Mouse (Mus musculus) heart, embryonic 15.5 days (tissue): ENCODE measurements around the gene Fadd. TPM values are rescaled to one million over a fixed set of nuclear protein-coding genes. Genes with fewer than 3 reads are reported as not detected.

ENCODE experiments used
- ATAC-seq: fragments of 200-750 bp; cut with Nextera tagmentation; replicated peaks from 2 replicates; pipeline ENCODE4 v1.8.0; 2017; ENCODE audit warnings: low read depth, moderate TSS enrichment; ENCODE audit not compliant: insufficient number of reproducible peaks, insufficient read depth, low FRiP score
- H3K27ac ChIP-seq: fragments of 300-500 bp; sonication (generic); 2 replicates; pipeline ENCODE4 v1.5.1; 2015; ENCODE audit warnings: mild to moderate bottlenecking, inconsistent platforms
- H3K27me3 ChIP-seq: fragments of 300-500 bp; sonication (generic); 2 replicates; pipeline ENCODE4 v1.6.1; 2015; ENCODE audit warnings: inconsistent platforms
- H3K36me3 ChIP-seq: fragments of 300-500 bp; sonication (generic); 2 replicates; pipeline ENCODE4 v1.6.1; 2015; ENCODE audit warnings: mild to moderate bottlenecking, inconsistent platforms
- H3K4me1 ChIP-seq: fragments of 300-500 bp; sonication (generic); replicated peaks from 2 replicates; pipeline ENCODE4 v1.6.1; 2015; ENCODE audit warnings: inconsistent platforms
- H3K4me2 ChIP-seq: fragments of 300-500 bp; sonication (generic); 2 replicates; pipeline ENCODE4 v1.6.1; 2015; ENCODE audit warnings: inconsistent platforms, mild to moderate bottlenecking, moderate library complexity
- H3K4me3 ChIP-seq: fragments of 300-500 bp; sonication (generic); 2 replicates; pipeline ENCODE4 v1.5.1; 2015; ENCODE audit warnings: mild to moderate bottlenecking, inconsistent platforms
- H3K9ac ChIP-seq: fragments of 300-500 bp; sonication (generic); 2 replicates; pipeline ENCODE4 v1.6.1; 2015; ENCODE audit warnings: mild to moderate bottlenecking, inconsistent platforms
- H3K9me3 ChIP-seq: fragments of 300-500 bp; sonication (generic); replicated peaks from 2 replicates; pipeline ENCODE4 v1.6.1; 2016; ENCODE audit warnings: inconsistent platforms
- WGBS: fragments of 180-500 bp; shearing (Covaris S2); methylation state at CpG from one replicate; pipeline ENCODE4 v1.1.7; 2015; ENCODE audit warnings: mixed read lengths; 5-methylcytosine and 5-hydroxymethylcytosine counted together
- polyA plus RNA-seq: library from polyadenylated mRNA; unstranded; fragments of >200 nt; fragmentation: Nextera tagmentation; extraction: Ambion mirVana; gene quantifications from 2 replicates; pipeline ENCODE4 v1.2.1, GENCODE M21; 2015

The Fadd gene
- polyA plus RNA-seq, 1 experiment from 2014 or later: 11.0 TPM

GRCm38 (mm10) chr7:144550811-144551210 is 31.5 kb downstream of the Fadd start:
- no peak overlapping the region for H3K9ac ChIP-seq
- H3K4me3 ChIP-seq: no peak overlapping the region
- H3K36me3 ChIP-seq: peaks cover 28% of the 10 kb centered on the region
- no peaks in the 10 kb centered on the region for H3K9me3 ChIP-seq
- H3K4me2 ChIP-seq: no peak overlapping the region
- 45% methylated on average over 1 of the region's 1 CpGs for WGBS
- H3K4me1 ChIP-seq: peaks cover 25% of the 10 kb centered on the region
- no peak for ATAC-seq
- H3K27ac ChIP-seq: no peak overlapping the region
- no peaks in the 10 kb centered on the region for H3K27me3 ChIP-seq

- 93% methylated on average over 2 of the region's 2 CpGs for WGBS
- no peak overlapping the region for H3K9ac ChIP-seq
These were observed 32.2 kb downstream of the Fadd start for GRCm38 (mm10) chr7:144549904-144550566.

GRCm38 (mm10) chr7:144545231-144545630 is 37.0 kb downstream of the Fadd start:
- Histone ChIP-seq H3K27ac (peak overlapping the region; percentile 88), H3K4me1 (peaks cover 7% of the 10 kb centered on the region; the same call in 1 of the 2 replicates), H3K9ac (no peak overlapping the region), H3K4me2 (peak overlapping the region; percentile 13; the same call in 1 of the 2 replicates), H3K27me3 (no peaks in the 10 kb centered on the region), H3K9me3 (no peaks in the 10 kb centered on the region), H3K4me3 (no peak overlapping the region), H3K36me3 (peaks cover 12% of the 10 kb centered on the region)
- peak; percentile 80; the same call in 1 of the 2 replicates for ATAC-seq
- 43% methylated on average over 3 of the region's 3 CpGs for whole genome bisulfite sequencing

More at GRCm38 (mm10) chr7:144549904-144550566, 32.2 kb downstream of the Fadd start:
- H3K4me2 ChIP-seq: no peak overlapping the region
- H3K4me3 ChIP-seq: no peak overlapping the region
- H3K27ac ChIP-seq: no peak overlapping the region
- no peaks in the 10 kb centered on the region for H3K27me3 ChIP-seq
- ATAC-seq: no peak
- H3K36me3 ChIP-seq: peaks cover 28% of the 10 kb centered on the region
- H3K9me3 ChIP-seq: no peaks in the 10 kb centered on the region
- H3K4me1 ChIP-seq: peaks cover 30% of the 10 kb centered on the region

- no peaks in the 10 kb centered on the region for H3K27me3 ChIP-seq
- H3K9me3 ChIP-seq: no peaks in the 10 kb centered on the region
- no peak overlapping the region for H3K9ac ChIP-seq
- peaks cover 40% of the 10 kb centered on the region for H3K4me1 ChIP-seq
- H3K4me2 ChIP-seq: no peak overlapping the region
- H3K27ac ChIP-seq: no peak overlapping the region
- H3K4me3 ChIP-seq: no peak overlapping the region
- no peaks in the 10 kb centered on the region for H3K36me3 ChIP-seq
- 79% methylated on average over 5 of the region's 5 CpGs for WGBS
- no peak for ATAC-seq
These were observed 40.9 kb downstream of the Fadd start for GRCm38 (mm10) chr7:144541351-144541750.

GRCm38 (mm10) chr7:144539146-144539545 is 43.1 kb downstream of the Fadd start:
- peak overlapping the region; percentile 46; the same call in 1 of the 2 replicates for H3K27ac ChIP-seq
- WGBS: 51% methylated on average over 2 of the region's 2 CpGs
- H3K4me2 ChIP-seq: no peak overlapping the region
- peaks cover 45% of the 10 kb centered on the region for H3K4me1 ChIP-seq
- no peak overlapping the region for H3K9ac ChIP-seq
- H3K36me3 ChIP-seq: no peaks in the 10 kb centered on the region
- no peak for ATAC-seq
- H3K27me3 ChIP-seq: no peaks in the 10 kb centered on the region
- no peak overlapping the region for H3K4me3 ChIP-seq
- no peaks in the 10 kb centered on the region for H3K9me3 ChIP-seq

GRCm38 (mm10) chr7:144538030-144538644 is 44.1 kb downstream of the Fadd start:
- WGBS: 71% methylated on average over 4 of the region's 4 CpGs
- Histone ChIP-seq H3K4me2 (no peak overlapping the region), H3K9ac (no peak overlapping the region), H3K27me3 (no peaks in the 10 kb centered on the region), H3K36me3 (no peaks in the 10 kb centered on the region), H3K4me1 (peaks cover 45% of the 10 kb centered on the region), H3K27ac (peak overlapping the region; percentile 53), H3K9me3 (no peaks in the 10 kb centered on the region), H3K4me3 (no peak overlapping the region)
- no peak for ATAC-seq

GRCm38 (mm10) chr7:144536367-144536766 is 45.9 kb downstream of the Fadd start:
- H3K4me1 ChIP-seq: peaks cover 52% of the 10 kb centered on the region
- H3K9me3 ChIP-seq: no peaks in the 10 kb centered on the region
- no peaks in the 10 kb centered on the region for H3K36me3 ChIP-seq
- no peak overlapping the region for H3K9ac ChIP-seq
- no peak overlapping the region for H3K4me2 ChIP-seq
- WGBS: 75% methylated on average over 3 of the region's 3 CpGs
- H3K27me3 ChIP-seq: no peaks in the 10 kb centered on the region
- no peak overlapping the region for H3K4me3 ChIP-seq
- no peak for ATAC-seq
- H3K27ac ChIP-seq: no peak overlapping the region

- 49% methylated on average over 3 of the region's 3 CpGs for WGBS
These were observed 47.5 kb downstream of the Fadd start for GRCm38 (mm10) chr7:144534773-144535172.

GRCm38 (mm10) chr7:144531585-144532378 is 50.5 kb downstream of the Fadd start:
- WGBS: 61% methylated on average over 7 of the region's 7 CpGs
- ATAC-seq: no peak
- H3K9ac ChIP-seq: no peak overlapping the region
- no peak overlapping the region for H3K4me3 ChIP-seq
- no peaks in the 10 kb centered on the region for H3K27me3 ChIP-seq
- H3K36me3 ChIP-seq: no peaks in the 10 kb centered on the region
- H3K4me2 ChIP-seq: no peak overlapping the region
- H3K27ac ChIP-seq: no peak overlapping the region
- no peaks in the 10 kb centered on the region for H3K9me3 ChIP-seq
- H3K4me1 ChIP-seq: peaks cover 41% of the 10 kb centered on the region

More at GRCm38 (mm10) chr7:144534773-144535172, 47.5 kb downstream of the Fadd start:
- H3K4me1 ChIP-seq: peaks cover 57% of the 10 kb centered on the region
- no peaks in the 10 kb centered on the region for H3K27me3 ChIP-seq
- no peaks in the 10 kb centered on the region for H3K9me3 ChIP-seq
- no peak overlapping the region for H3K27ac ChIP-seq
- H3K4me3 ChIP-seq: no peak overlapping the region
- H3K36me3 ChIP-seq: no peaks in the 10 kb centered on the region
- no peak overlapping the region for H3K4me2 ChIP-seq
- no peak overlapping the region for H3K9ac ChIP-seq
- no peak for ATAC-seq

GRCm38 (mm10) chr7:144529851-144530250 is 52.4 kb downstream of the Fadd start:
- Histone ChIP-seq H3K9me3 (no peaks in the 10 kb centered on the region), H3K4me1 (peaks cover 31% of the 10 kb centered on the region), H3K4me3 (no peak overlapping the region), H3K27me3 (no peaks in the 10 kb centered on the region), H3K36me3 (no peaks in the 10 kb centered on the region), H3K9ac (no peak overlapping the region), H3K4me2 (no peak overlapping the region), H3K27ac (no peak overlapping the region)
- WGBS: 64% methylated on average over 3 of the region's 3 CpGs
- no peak for ATAC-seq

- ATAC-seq: no peak
- peaks cover 33% of the 10 kb centered on the region for H3K4me1 ChIP-seq
- no peak overlapping the region for H3K27ac ChIP-seq
- H3K4me3 ChIP-seq: no peak overlapping the region
- WGBS: 48% methylated on average over 1 of the region's 1 CpGs
- no peaks in the 10 kb centered on the region for H3K27me3 ChIP-seq
- H3K9me3 ChIP-seq: no peaks in the 10 kb centered on the region
- H3K4me2 ChIP-seq: no peak overlapping the region
- no peaks in the 10 kb centered on the region for H3K36me3 ChIP-seq
- no peak overlapping the region for H3K9ac ChIP-seq
These were observed 54.5 kb downstream of the Fadd start for GRCm38 (mm10) chr7:144527723-144528221.
